Mouse (Mus musculus) CH12.LX (cell line): ENCODE results near the gene Wars. TPM values are rescaled to one million over a fixed set of nuclear protein-coding genes. Genes with fewer than 3 reads are reported as not detected.

Experiments
- DNase-seq: peaks from one replicate; pipeline ENCODE4 v3.0.0-alpha.2; 2013; ENCODE audit errors: extremely low read depth
- H3K27ac ChIP-seq: 2 replicates; pipeline ENCODE4 v1.5.1; 2012; ENCODE audit warnings: low read depth, mild to moderate bottlenecking, control low read depth, moderate library complexity; ENCODE audit not compliant: insufficient read depth
- H3K27me3 ChIP-seq: replicated peaks from 2 replicates; pipeline ENCODE3; 2012; ENCODE audit warnings: inconsistent platforms
- H3K36me3 ChIP-seq, 2 experiments: replicated peaks in 1 of 2; 2 replicates each; pipeline versions ENCODE3 to v1.6.1; 2012; ENCODE audit warnings: inconsistent platforms in 1 of 2, low read length in 1 of 2, mild to moderate bottlenecking in 1 of 2, mixed read lengths in 1 of 2, moderate library complexity in 1 of 2; ENCODE audit not compliant: control insufficient read depth in 1 of 2, insufficient read depth in 1 of 2
- H3K4me1 ChIP-seq, 2 experiments: 2 replicates each; pipeline ENCODE4 v1.6.1; 2012; ENCODE audit warnings: inconsistent platforms in 1 of 2, moderate library complexity in 1 of 2; ENCODE audit not compliant: insufficient read depth in 2 of 2, control insufficient read depth in 1 of 2
- H3K4me2 ChIP-seq: 2 replicates; pipeline ENCODE4 v1.6.1; 2012; ENCODE audit warnings: low read depth, mild to moderate bottlenecking, control low read depth; ENCODE audit not compliant: poor library complexity, insufficient read depth, severe bottlenecking
- H3K4me3 ChIP-seq, 3 experiments: fragments of 150-350 bp in 1 of 3; sonication (generic) in 1 of 3; replicated peaks in 1 of 3; 2 replicates each; pipeline versions ENCODE3 to v1.5.1; 2011 to 2012; ENCODE audit warnings: low read depth in 2 of 3, low read length in 2 of 3, mild to moderate bottlenecking in 2 of 3, moderate library complexity in 2 of 3, control low read depth in 1 of 3, improper control_type of control experiment in 1 of 3, inconsistent platforms in 1 of 3, mixed read lengths in 1 of 3; ENCODE audit not compliant: poor library complexity in 1 of 3
- H3K79me2 ChIP-seq: replicated peaks from 2 replicates; pipeline ENCODE4 v1.6.1; 2012; ENCODE audit warnings: mild to moderate bottlenecking, moderate library complexity; ENCODE audit not compliant: control insufficient read depth, poor library complexity, insufficient read depth, severe bottlenecking; ENCODE audit errors: extremely low read depth
- H3K9ac ChIP-seq: 2 replicates; pipeline ENCODE4 v1.6.1; 2012; ENCODE audit warnings: low read depth, mild to moderate bottlenecking, control low read depth, moderate library complexity; ENCODE audit not compliant: insufficient read depth
- H3K9me3 ChIP-seq: replicated peaks from 2 replicates; pipeline ENCODE3; 2012; ENCODE audit warnings: low read length, inconsistent platforms, mixed read lengths
- CHD2 ChIP-seq: IDR thresholded peaks from 2 replicates; pipeline ENCODE4 v1.6.1; 2011; ENCODE audit warnings: low read length, improper control_type of control experiment
- CTCF ChIP-seq, 2 experiments: IDR thresholded peaks in 1 of 2; conservative IDR thresholded peaks in 1 of 2; 2 replicates each; pipeline ENCODE4 v1.5.1; 2011 to 2012; ENCODE audit warnings: low read depth in 2 of 2, low read length in 2 of 2, improper control_type of control experiment in 1 of 2, inconsistent platforms in 1 of 2, mild to moderate bottlenecking in 1 of 2, moderate library complexity in 1 of 2
- ETS1 ChIP-seq: conservative IDR thresholded peaks from 2 replicates; pipeline ENCODE4 v1.6.1; 2012; ENCODE audit warnings: low read depth, mild to moderate bottlenecking, inconsistent platforms, low read length, improper control_type of control experiment, moderate library complexity
- MEF2A ChIP-seq: IDR thresholded peaks from 2 replicates; pipeline ENCODE4 v1.6.1; 2014; ENCODE audit warnings: low read depth, mild to moderate bottlenecking, inconsistent platforms, low read length, improper control_type of control experiment, borderline replicate concordance
- MXI1 ChIP-seq: IDR thresholded peaks from 2 replicates; pipeline ENCODE4 v1.6.1; 2011; ENCODE audit warnings: mild to moderate bottlenecking, low read depth, low read length, improper control_type of control experiment
- POLR2A ChIP-seq: IDR thresholded peaks from 2 replicates; pipeline ENCODE4 v1.6.1; 2011; ENCODE audit warnings: low read depth, mild to moderate bottlenecking, improper control_type of control experiment, low read length
- POLR2AphosphoS2 ChIP-seq: IDR thresholded peaks from 2 replicates; pipeline ENCODE4 v1.6.1; 2011; ENCODE audit warnings: low read depth, low read length, improper control_type of control experiment
- RAD21 ChIP-seq: IDR thresholded peaks from 2 replicates; pipeline ENCODE4 v1.6.1; 2011; ENCODE audit warnings: low read depth, mild to moderate bottlenecking, low read length, improper control_type of control experiment, moderate library complexity
- ZKSCAN1 ChIP-seq: IDR thresholded peaks from 2 replicates; pipeline ENCODE4 v1.6.1; 2012; ENCODE audit warnings: low read depth, inconsistent platforms, low read length, improper control_type of control experiment, borderline replicate concordance
- dilution Hi-C: fragments of 300-500 bp; cut with MboI; formaldehyde crosslinking; loops from 2 replicates; pipeline ENCODE4 v1.14.3; 2020; ENCODE audit warnings: low sequenced_read_pairs; ENCODE audit not compliant: extremely low pct_unique_long_range_greater_than_20kb, extremely low pct_ligation_motif_present
- in situ Hi-C: fragments of 300-500 bp; cut with MboI; formaldehyde crosslinking; loops from 3 replicates; pipeline ENCODE4 v1.14.3; 2019; ENCODE audit warnings: low sequenced_read_pairs, low pct_ligation_motif_present, low pct_unique_long_range_greater_than_20kb, mixed read lengths
- polyA plus RNA-seq: library from polyadenylated mRNA; unstranded; fragments of >175 nt; gene quantifications from 2 replicates; pipeline ENCODE4 v1.2.1, GENCODE M21; 2012; ENCODE audit warnings: low read depth; ENCODE audit not compliant: insufficient read length
- total RNA-seq, 2 experiments: library from RNA; depleted of rRNA; stranded (reverse); fragments of 300-350 nt in 1 of 2; fragments of >200 nt in 1 of 2; gene quantifications; 2 replicates each; pipeline ENCODE4 v1.2.3; 2012 to 2014

Gene Wars
- total and polyA plus RNA-seq, 3 experiments: 73.5 to 93.5 (median 88.0) TPM

DNA sequence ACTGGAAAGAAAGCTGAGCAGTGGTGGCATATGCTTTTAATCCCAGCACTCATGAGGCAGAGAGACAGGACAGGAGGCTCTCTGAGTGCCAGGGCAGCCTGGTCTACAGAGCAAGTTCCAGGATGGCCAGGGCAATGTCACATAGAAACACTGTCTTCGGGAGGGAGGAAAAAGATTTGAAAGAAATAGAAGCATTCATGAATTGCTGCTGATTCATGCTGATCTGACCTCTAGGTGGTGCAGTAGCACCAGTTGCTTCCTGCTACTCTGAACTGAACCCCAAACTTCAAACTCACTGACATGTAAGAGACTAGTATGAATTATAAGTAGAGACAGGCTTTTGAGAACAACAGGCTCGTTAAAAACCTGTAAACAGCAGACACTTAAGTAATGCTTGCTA, 82.8 kb downstream of the Wars start:
- H3K4me1 ChIP-seq: peaks cover 0 to 15% of the 10 kb centered on the region in 2 experiments; a peak in 2 of 4 replicates

DNA sequence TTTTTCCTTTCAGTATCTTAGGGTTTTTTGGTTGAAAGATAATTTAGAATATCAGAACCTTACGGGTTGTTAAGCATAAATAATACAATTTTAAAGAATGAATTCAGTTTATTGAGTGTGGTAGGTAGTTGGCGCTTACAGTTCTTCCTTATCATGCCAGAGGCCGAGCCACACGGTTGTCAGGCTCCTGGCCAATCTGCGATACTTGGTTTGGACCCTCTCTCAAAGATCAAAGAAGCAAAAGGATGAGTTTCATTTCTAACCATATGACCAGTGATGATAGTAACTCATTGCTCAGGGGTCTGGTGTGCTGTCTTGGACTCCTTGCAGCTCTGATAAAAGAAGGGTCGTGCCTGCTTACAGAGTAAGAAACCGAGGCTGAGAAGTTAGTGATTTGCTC, 83.7 kb downstream of the Wars start:
- Histone ChIP-seq H3K4me3 (no peak overlapping the region), H3K27ac (no peak overlapping the region), H3K9ac (no peak overlapping the region), H3K27me3 (no peaks in the 10 kb centered on the region), H3K4me2 (no peak overlapping the region), H3K9me3 (no peaks in the 10 kb centered on the region), H3K79me2 (peaks cover 91% of the 10 kb centered on the region), H3K36me3 (peaks cover 42 to 98% of the 10 kb centered on the region in 2 experiments), H3K4me1 (peaks cover 0 to 19% of the 10 kb centered on the region in 2 experiments; a peak in 2 of 4 replicates)
- DNase-seq: no peak
- in situ Hi-C loops: no loop called here
- dilution Hi-C loops: no loop called here
- no peak for TF ChIP-seq ZKSCAN1
- TF ChIP-seq POLR2A: no peak
- no peak for TF ChIP-seq ETS1
- no peak for TF ChIP-seq MEF2A
- no peak for TF ChIP-seq RAD21

More for the DNA sequence above, 82.8 kb downstream of the Wars start:
- no peak overlapping the region for H3K4me3 ChIP-seq
- in situ Hi-C loops: no loop called here
- TF ChIP-seq POLR2AphosphoS2: no peak
- TF ChIP-seq CHD2: no peak
- TF ChIP-seq CTCF (conservative IDR thresholded peaks at IDR 0.05 in 1 of 2, IDR thresholded peaks at IDR 0.05 in 1 of 2; ENCODE audit: low read depth in 2 of 2, low read length in 2 of 2): 0 out of 4 replicates have a peak, but pooled peaks of 1 of the 2 experiments have one; percentile 16
- TF ChIP-seq MXI1: no peak
- no peak for TF ChIP-seq POLR2A
- TF ChIP-seq RAD21: no peak
- no peaks in the 10 kb centered on the region for H3K27me3 ChIP-seq
- DNase-seq: no peak
- H3K27ac ChIP-seq: no peak overlapping the region
- H3K9ac ChIP-seq: no peak overlapping the region
- peaks cover 45 to 94% of the 10 kb centered on the region in 2 experiments for H3K36me3 ChIP-seq
- dilution Hi-C loops: no loop called here
- H3K79me2 ChIP-seq: peaks cover 86% of the 10 kb centered on the region
- no peaks in the 10 kb centered on the region for H3K9me3 ChIP-seq
- no peak overlapping the region for H3K4me2 ChIP-seq

Other genes with a start within 250 kb of the Wars start
- gene Degs2, start 191.9 kb downstream of the Wars start, total RNA-seq (2012; rRNA removed): not detected in 2 replicates
- gene Degs2, start 191.9 kb downstream of the Wars start, total RNA-seq (2014; rRNA removed): not detected in 2 replicates
- 0.34 TPM in 1 of 2 replicates, not detected in the other for gene Degs2, start 191.9 kb downstream of the Wars start, polyA plus RNA-seq
- 30.8 and 34.6 TPM in 2 replicates for gene Yy1, start 101.2 kb downstream of the Wars start, total RNA-seq (2012; rRNA removed)
- gene Yy1, start 101.2 kb downstream of the Wars start, total RNA-seq (2014; rRNA removed): 51.7 and 54.9 TPM in 2 replicates
- gene Yy1, start 101.2 kb downstream of the Wars start, polyA plus RNA-seq: 53.9 and 56.8 TPM in 2 replicates
- 2.0 and 2.6 TPM in 2 replicates for gene Slc25a29, start 58.3 kb downstream of the Wars start, total RNA-seq (2012; rRNA removed)
- gene Slc25a29, start 58.3 kb downstream of the Wars start, total RNA-seq (2014; rRNA removed): 1.1 and 1.7 TPM in 2 replicates
- gene Slc25a29, start 58.3 kb downstream of the Wars start, polyA plus RNA-seq: 1.5 TPM in 2 replicates
- 5.3 and 6.1 TPM in 2 replicates for gene Slc25a47, start 58.1 kb downstream of the Wars start, total RNA-seq (2012; rRNA removed)
- 2.7 and 3.1 TPM in 2 replicates for gene Slc25a47, start 58.1 kb downstream of the Wars start, total RNA-seq (2014; rRNA removed)
- 3.0 and 3.5 TPM in 2 replicates for gene Slc25a47, start 58.1 kb downstream of the Wars start, polyA plus RNA-seq
- 8.7 and 12.4 TPM in 2 replicates for gene Wdr25, start 543 bp downstream of the Wars start, total RNA-seq (2012; rRNA removed)
- gene Wdr25, start 543 bp downstream of the Wars start, total RNA-seq (2014; rRNA removed): 8.3 and 11.0 TPM in 2 replicates
- 10.8 and 17.8 TPM in 2 replicates for gene Wdr25, start 543 bp downstream of the Wars start, polyA plus RNA-seq
- gene Begain, start 174.0 kb upstream of the Wars start, total RNA-seq (2012; rRNA removed): 0.08 TPM in 1 of 2 replicates, not detected in the other
- 0.08 TPM in 1 of 2 replicates, not detected in the other for gene Begain, start 174.0 kb upstream of the Wars start, total RNA-seq (2014; rRNA removed)
- 0.41 and 0.89 TPM in 2 replicates for gene Begain, start 174.0 kb upstream of the Wars start, polyA plus RNA-seq